Mouse (Mus musculus) C2C12 (cell line): Measurements from ENCODE around the gene Lgr6.

Source experiments
- CTCF ChIP-seq: IDR thresholded peaks from one replicate; pipeline ENCODE4 v1.5.1; 2011; ENCODE audit not compliant: control insufficient read depth, insufficient read depth, insufficient read length
- MYOD1 ChIP-seq: IDR thresholded peaks from one replicate; pipeline ENCODE4 v1.6.1; 2011; ENCODE audit warnings: low read depth; ENCODE audit not compliant: control insufficient read depth, insufficient read length
- USF1 ChIP-seq: IDR thresholded peaks from one replicate; pipeline ENCODE4 v1.6.1; 2011; ENCODE audit warnings: low read depth, mild to moderate bottlenecking, control low read depth, moderate library complexity

- no peak for TF ChIP-seq USF1
- TF ChIP-seq CTCF = no peak
- no peak for TF ChIP-seq MYOD1
These were observed 60.6 kb downstream of the Lgr6 start for GRCm38 (mm10) chr1:135044439-135044838.
